Mouse (Mus musculus) embryonic facial prominence, embryonic 14.5 days (tissue): ENCODE data around the gene Rufy1. TPM values are rescaled to one million over a fixed set of nuclear protein-coding genes. Genes with fewer than 3 reads are reported as not detected.
A peak's percentile ranks its signal among the peaks of the same experiment; 100 is the strongest.

Experiments used
- ATAC-seq: fragments of 200-750 bp; cut with Nextera tagmentation; 2 replicates; pipeline ENCODE4 v1.8.0; 2017; ENCODE audit warnings: low read depth, moderate number of reproducible peaks, moderate TSS enrichment
- DNase-seq: peaks from one replicate; pipeline ENCODE4 v3.0.0-alpha.2; 2015; ENCODE audit warnings: low spot score
- H3K27ac ChIP-seq: fragments of 300-500 bp; sonication (generic); replicated peaks from 2 replicates; pipeline ENCODE4 v1.5.1; 2014; ENCODE audit warnings: low read depth, mild to moderate bottlenecking, low read length, moderate library complexity
- H3K27me3 ChIP-seq: fragments of 300-500 bp; sonication (generic); replicated peaks from 2 replicates; pipeline ENCODE4 v1.6.1; 2014; ENCODE audit warnings: low read length; ENCODE audit not compliant: control insufficient read depth, insufficient read depth
- H3K36me3 ChIP-seq: fragments of 300-500 bp; sonication (generic); 2 replicates; pipeline ENCODE4 v1.6.1; 2014; ENCODE audit warnings: low read length, mixed read lengths; ENCODE audit not compliant: control insufficient read depth, insufficient read depth
- H3K4me1 ChIP-seq: fragments of 300-500 bp; sonication (generic); 2 replicates; pipeline ENCODE4 v1.6.1; 2014; ENCODE audit warnings: antibody characterized with exemption, low read length; ENCODE audit not compliant: control insufficient read depth, insufficient read depth
- H3K4me2 ChIP-seq: fragments of 300-500 bp; sonication (generic); 2 replicates; pipeline ENCODE4 v1.6.1; 2014; ENCODE audit warnings: low read depth, mild to moderate bottlenecking, low read length, moderate library complexity, mixed read lengths
- H3K4me3 ChIP-seq: fragments of 300-500 bp; sonication (generic); 2 replicates; pipeline ENCODE4 v1.5.1; 2014; ENCODE audit warnings: low read depth, mild to moderate bottlenecking, low read length
- H3K9ac ChIP-seq: fragments of 300-500 bp; sonication (generic); 2 replicates; pipeline ENCODE4 v1.6.1; 2014; ENCODE audit warnings: low read depth, mild to moderate bottlenecking, low read length, moderate library complexity, mixed read lengths
- H3K9me3 ChIP-seq: fragments of 300-500 bp; sonication (generic); 2 replicates; pipeline ENCODE4 v1.6.1; 2016; ENCODE audit warnings: low read length; ENCODE audit not compliant: control insufficient read depth
- WGBS: fragments of 180-500 bp; shearing (Covaris S2); extraction: QIAGEN DNeasy Blood & Tissue Kit; methylation state at CpG from one replicate; pipeline ENCODE4 v1.1.7; 2014; 5-methylcytosine and 5-hydroxymethylcytosine counted together
- polyA plus RNA-seq: library from polyadenylated mRNA; unstranded; fragments of >200 nt; fragmentation: Nextera tagmentation; extraction: Ambion mirVana; gene quantifications from 2 replicates; pipeline ENCODE4 v1.2.1, GENCODE M21; 2014

Rufy1 gene
- polyA plus RNA-seq, 1 experiment from 2014 or later: 23.1 TPM

DNA sequence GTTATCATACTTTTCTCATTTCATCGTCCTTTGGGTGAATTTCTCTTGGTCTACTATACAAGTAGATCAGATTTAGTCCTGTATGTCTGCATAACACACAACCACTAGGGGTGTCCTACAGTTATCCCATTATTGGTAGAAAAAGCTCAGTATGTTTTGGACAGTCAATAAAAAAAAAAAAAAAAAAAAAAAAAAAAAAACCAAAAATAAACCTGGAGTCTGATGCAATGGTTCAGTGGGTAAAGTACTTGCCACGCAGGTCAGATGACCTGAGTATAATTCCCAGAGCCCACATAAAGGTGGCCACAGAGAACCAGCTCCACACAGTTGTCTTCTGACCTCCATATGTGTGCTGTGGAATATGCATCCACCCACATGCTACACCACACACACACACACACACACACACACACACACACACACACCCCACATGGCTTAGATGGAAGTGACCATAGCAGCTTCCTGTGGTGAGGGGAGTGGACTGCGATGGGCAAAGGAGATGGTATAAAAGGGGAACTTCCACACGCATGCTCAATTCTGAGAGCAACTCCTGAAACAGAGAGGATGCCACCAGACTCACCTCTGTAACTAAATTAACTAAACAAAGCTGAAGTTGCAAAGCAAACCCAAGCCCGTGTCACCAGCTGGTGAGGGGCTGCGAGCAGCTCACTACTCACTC lies 15.2 kb downstream of the Rufy1 start:
- Histone ChIP-seq H3K4me2 (no peak overlapping the region), H3K4me1 (no peaks in the 10 kb centered on the region), H3K9ac (no peak overlapping the region), H3K27ac (no peak overlapping the region), H3K9me3 (no peaks in the 10 kb centered on the region), H3K27me3 (no peaks in the 10 kb centered on the region), H3K4me3 (no peak overlapping the region), H3K36me3 (peaks cover 72% of the 10 kb centered on the region)
- WGBS: 94% methylated on average over 6 of the region's 6 CpGs
- DNase-seq (no peak), ATAC-seq (no peak)

DNA sequence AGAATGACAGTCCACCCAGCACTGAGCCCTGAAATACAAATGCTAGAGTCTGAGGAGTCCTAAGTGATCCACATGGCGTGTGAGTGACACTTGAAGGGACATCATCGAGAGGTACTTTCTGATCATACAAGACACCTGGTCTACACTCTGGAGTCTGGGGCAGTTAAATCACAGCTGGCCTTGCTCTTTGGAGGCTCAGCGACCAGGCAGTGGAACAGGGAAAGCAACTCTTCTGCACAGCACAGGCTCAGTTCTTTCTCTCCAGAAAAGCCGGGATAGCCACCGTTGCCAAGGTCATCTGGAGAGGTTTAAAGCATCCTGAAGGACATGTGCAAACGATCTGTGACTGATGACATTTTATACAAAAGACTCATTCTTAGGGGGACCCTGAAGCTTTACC lies 23.7 kb downstream of the Rufy1 start:
- Histone ChIP-seq H3K27me3 (no peaks in the 10 kb centered on the region), H3K4me3 (no peak overlapping the region), H3K4me1 (no peaks in the 10 kb centered on the region), H3K9ac (no peak overlapping the region), H3K27ac (no peak overlapping the region), H3K9me3 (no peaks in the 10 kb centered on the region), H3K36me3 (peaks cover 51% of the 10 kb centered on the region), H3K4me2 (no peak overlapping the region)
- ATAC-seq: no peak
- DNase-seq: no peak
- 46% methylated on average over 6 of the region's 6 CpGs for WGBS

GRCm38 (mm10) chr11:50403367-50404014 lies 27.4 kb downstream of the Rufy1 start:
- 74% methylated on average over 10 of the region's 10 CpGs for WGBS
- DNase-seq (no peak), ATAC-seq (no peak)

DNA sequence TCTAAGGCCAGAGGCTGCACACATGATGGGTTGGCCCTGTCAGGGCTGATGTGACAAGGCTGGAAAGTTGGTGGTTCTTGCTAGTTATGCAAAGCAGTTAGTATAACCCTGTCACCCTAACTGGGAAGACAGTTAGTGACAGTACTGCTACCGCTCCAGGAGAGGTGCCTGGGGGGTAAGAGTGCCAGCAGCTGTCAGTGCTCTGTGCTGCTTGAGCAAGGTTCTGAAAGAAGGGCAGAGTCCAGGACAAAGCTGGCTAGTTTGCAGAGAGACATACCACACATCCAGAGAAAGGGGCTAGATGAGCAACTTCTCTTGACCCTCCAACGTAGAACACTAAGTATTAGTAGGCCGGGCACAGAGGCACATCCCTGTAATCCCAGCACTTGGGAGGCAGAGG lies 28.4 kb downstream of the Rufy1 start:
- H3K4me1 ChIP-seq: no peaks in the 10 kb centered on the region
- no peak overlapping the region for H3K27ac ChIP-seq
- DNase-seq (no peak), ATAC-seq (no peak)
- no peak overlapping the region for H3K4me2 ChIP-seq
- WGBS: 93% methylated on average over 3 of the region's 3 CpGs
- no peaks in the 10 kb centered on the region for H3K27me3 ChIP-seq
- H3K9ac ChIP-seq: no peak overlapping the region
- H3K4me3 ChIP-seq: no peak overlapping the region
- H3K9me3 ChIP-seq: no peaks in the 10 kb centered on the region
- H3K36me3 ChIP-seq: peaks cover 51% of the 10 kb centered on the region

More at GRCm38 (mm10) chr11:50403367-50404014, 27.4 kb downstream of the Rufy1 start:
- H3K9ac ChIP-seq: no peak overlapping the region
- no peaks in the 10 kb centered on the region for H3K9me3 ChIP-seq
- peaks cover 48% of the 10 kb centered on the region for H3K36me3 ChIP-seq
- no peak overlapping the region for H3K4me3 ChIP-seq
- no peaks in the 10 kb centered on the region for H3K4me1 ChIP-seq
- H3K27me3 ChIP-seq: no peaks in the 10 kb centered on the region
- H3K27ac ChIP-seq: no peak overlapping the region
- no peak overlapping the region for H3K4me2 ChIP-seq

GRCm38 (mm10) chr11:50398803-50399202 lies 32.1 kb downstream of the Rufy1 start:
- peaks cover 70% of the 10 kb centered on the region for H3K36me3 ChIP-seq
- ATAC-seq (peak; percentile 22; the same call in 1 of the 2 replicates), DNase-seq (peak; percentile 32)
- no peaks in the 10 kb centered on the region for H3K27me3 ChIP-seq
- H3K4me2 ChIP-seq: no peak overlapping the region
- no peaks in the 10 kb centered on the region for H3K9me3 ChIP-seq
- H3K4me3 ChIP-seq: no peak overlapping the region
- no peak overlapping the region for H3K9ac ChIP-seq
- no peak overlapping the region for H3K27ac ChIP-seq
- WGBS: 74% methylated on average over 13 of the region's 13 CpGs
- H3K4me1 ChIP-seq: no peaks in the 10 kb centered on the region

- ATAC-seq (no peak), DNase-seq (no peak)
Measured at GRCm38 (mm10) chr11:50397316-50397715, 33.6 kb downstream of the Rufy1 start.

DNA sequence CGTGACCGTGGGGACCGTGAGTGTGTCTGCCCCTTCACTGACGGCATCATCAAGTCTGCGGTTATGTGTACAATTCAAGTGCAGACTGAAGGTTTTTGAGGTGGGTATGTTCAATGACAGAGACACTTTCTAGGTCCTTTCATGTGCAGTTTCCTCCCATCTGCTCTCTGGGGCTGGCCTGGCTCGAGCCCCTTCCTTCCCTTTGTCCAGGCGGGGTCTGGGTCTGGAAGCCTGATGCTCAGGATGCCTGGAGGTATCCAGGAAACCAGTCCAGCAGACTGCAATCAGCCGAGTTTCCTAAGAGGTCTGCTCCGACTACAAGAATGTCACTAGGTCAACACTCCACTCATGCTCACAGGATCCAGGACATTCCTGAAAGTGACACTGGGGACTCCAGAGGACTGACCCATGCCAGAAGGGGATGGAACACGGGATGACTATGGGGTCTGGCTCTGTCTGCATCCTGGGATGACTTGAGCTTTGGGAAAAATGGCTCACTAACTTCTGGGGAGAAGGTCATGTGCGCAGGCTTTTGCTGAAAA lies 34.1 kb downstream of the Rufy1 start:
- no peak overlapping the region for H3K4me3 ChIP-seq
- no peak for DNase-seq
- no peaks in the 10 kb centered on the region for H3K27me3 ChIP-seq
- no peak for ATAC-seq
- no peak overlapping the region for H3K9ac ChIP-seq
- H3K36me3 ChIP-seq: peaks cover 73% of the 10 kb centered on the region
- H3K4me1 ChIP-seq: no peaks in the 10 kb centered on the region
- 79% methylated on average over 11 of the region's 11 CpGs for WGBS
- no peak overlapping the region for H3K4me2 ChIP-seq
- no peaks in the 10 kb centered on the region for H3K9me3 ChIP-seq
- H3K27ac ChIP-seq: no peak overlapping the region

More at GRCm38 (mm10) chr11:50397316-50397715, 33.6 kb downstream of the Rufy1 start:
- Histone ChIP-seq H3K4me3 (no peak overlapping the region), H3K4me1 (no peaks in the 10 kb centered on the region), H3K4me2 (no peak overlapping the region), H3K27ac (no peak overlapping the region), H3K9me3 (no peaks in the 10 kb centered on the region), H3K9ac (no peak overlapping the region), H3K36me3 (peaks cover 75% of the 10 kb centered on the region), H3K27me3 (no peaks in the 10 kb centered on the region)
- 81% methylated on average over 9 of the region's 9 CpGs for WGBS

GRCm38 (mm10) chr11:50394731-50395130 lies 36.2 kb downstream of the Rufy1 start:
- 94% methylated on average over 7 of the region's 7 CpGs for WGBS
- no peaks in the 10 kb centered on the region for H3K27me3 ChIP-seq
- no peak overlapping the region for H3K9ac ChIP-seq

More at GRCm38 (mm10) chr11:50394731-50395130, 36.2 kb downstream of the Rufy1 start:
- Histone ChIP-seq H3K4me2 (no peak overlapping the region), H3K9me3 (no peaks in the 10 kb centered on the region), H3K4me3 (no peak overlapping the region), H3K27ac (no peak overlapping the region), H3K4me1 (no peaks in the 10 kb centered on the region), H3K36me3 (peaks cover 64% of the 10 kb centered on the region)
- DNase-seq (no peak), ATAC-seq (no peak)
